Mouse (Mus musculus) bone marrow macrophage, adult 2 months (primary cell): ENCODE results near the gene Pea15a.

Source experiments
- CTCF ChIP-seq: IDR thresholded peaks from 2 replicates; pipeline ENCODE4 v1.5.1; 2012; ENCODE audit warnings: low read depth, mild to moderate bottlenecking, low read length, moderate library complexity
- POLR2A ChIP-seq: IDR thresholded peaks from 2 replicates; pipeline ENCODE4 v1.6.1; 2012; ENCODE audit warnings: mild to moderate bottlenecking, low read depth, low read length, borderline replicate concordance

GRCm38 (mm10) chr1:172219451-172220406 lies 13.1 kb upstream of the Pea15a start, which contains the start of gene Casq1:
- TF ChIP-seq POLR2A = no peak
- no peak for TF ChIP-seq CTCF
